ENCODE assay signal across 27 mouse cellular contexts in the genomic region with DNA sequence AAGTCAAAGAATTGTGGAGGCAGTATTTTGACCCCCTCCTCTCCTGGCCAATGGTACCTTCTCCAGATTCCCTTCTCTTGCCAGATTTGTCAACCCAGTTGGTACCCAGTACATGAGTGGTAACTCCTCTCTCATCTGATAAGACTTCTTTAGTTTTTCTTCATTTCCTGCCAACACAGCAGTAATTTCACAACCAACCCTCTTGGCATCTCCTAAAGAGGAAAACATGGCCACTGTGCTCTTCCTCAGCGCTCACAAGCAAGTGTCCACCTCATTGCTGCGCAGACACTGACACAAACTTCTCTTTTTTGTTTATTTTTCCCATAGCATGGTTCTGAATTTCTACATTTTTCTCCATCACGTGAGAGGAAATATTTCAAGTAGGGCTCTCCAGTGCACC. TPM values are rescaled to one million over a fixed set of nuclear protein-coding genes. Genes with fewer than 3 reads are reported as not detected.
"Had no signal": no experiment of that assay in that cellular context is flagged by ENCODE, and none has a peak within 500 bp of the region (broad histone marks: within the 10 kb centered on the region; RNA-seq: fewer than 3 reads in every experiment).

No protein-coding gene starts in this region.

- H3K4me2 ChIP-seq: heart, embryonic 12.5 days; hindbrain, embryonic 12.5 days; hindbrain, embryonic 14.5 days; kidney, embryonic 15.5 days; limb, embryonic 12.5 days; liver, embryonic 13.5 days; liver, embryonic 15.5 days had no signal

- H3K27ac ChIP-seq: heart, embryonic 10.5 days; hindbrain, embryonic 10.5 days; hindbrain, embryonic 12.5 days; hindbrain, embryonic 14.5 days; kidney, embryonic 15.5 days; kidney, postnatal 0 days; left cerebral cortex, adult 2 months; limb, embryonic 10.5 days; limb, embryonic 12.5 days; liver, embryonic 13.5 days; liver, embryonic 15.5 days had no signal

- H3K4me1 ChIP-seq: hindbrain, embryonic 12.5 days; limb, embryonic 12.5 days; liver, embryonic 13.5 days; liver, embryonic 15.5 days had no signal

- DNase-seq: gastrocnemius, postnatal 14 days; gastrocnemius, postnatal 36 days; heart, adult 18-20 months; heart, postnatal 10 days; heart, postnatal 4 days; kidney, adult 11 months; kidney, adult 2 months; kidney, adult 9 months; kidney, postnatal 14 days; kidney, postnatal 36 days; layer of hippocampus, adult 9-11 months; layer of hippocampus, postnatal 36 days; liver; liver, embryonic 13.5 days had no signal

- H3K9ac ChIP-seq: heart, embryonic 12.5 days; hindbrain, embryonic 12.5 days; hindbrain, embryonic 14.5 days; kidney, embryonic 15.5 days; limb, embryonic 12.5 days; liver, embryonic 13.5 days; liver, embryonic 15.5 days had no signal

- H3K4me3 ChIP-seq: heart, embryonic 10.5 days; heart, embryonic 12.5 days; hindbrain, embryonic 10.5 days; hindbrain, embryonic 12.5 days; kidney, embryonic 15.5 days; left cerebral cortex, adult 2 months; limb, embryonic 10.5 days; limb, embryonic 12.5 days; liver, embryonic 13.5 days; liver, embryonic 15.5 days had no signal

- H3K27me3 ChIP-seq: heart, embryonic 12.5 days; hindbrain, embryonic 12.5 days; kidney, embryonic 15.5 days; limb, embryonic 12.5 days; liver, embryonic 13.5 days; liver, embryonic 15.5 days had no signal

- H3K9me3 ChIP-seq: heart, embryonic 10.5 days; heart, embryonic 12.5 days; hindbrain, embryonic 10.5 days; hindbrain, embryonic 12.5 days; kidney, embryonic 15.5 days; limb, embryonic 10.5 days; limb, embryonic 12.5 days; liver, embryonic 13.5 days; liver, embryonic 15.5 days had no signal

- H3K36me3 ChIP-seq: heart, embryonic 10.5 days; heart, embryonic 12.5 days; hindbrain, embryonic 10.5 days; hindbrain, embryonic 12.5 days; kidney, embryonic 15.5 days; limb, embryonic 10.5 days; limb, embryonic 12.5 days; liver, embryonic 13.5 days; liver, embryonic 15.5 days had no signal

- ATAC-seq: hindbrain, embryonic 16.5 days; intestine, embryonic 16.5 days had no signal

RNA-seq across cellular contexts. Expression of a gene that starts 38.3 kb away (rescaled TPM):
- total RNA-seq: gastrocnemius, postnatal 36 days had no signal
